Mouse (Mus musculus): ENCODE data around the gene Il24. TPM values are rescaled to one million over a fixed set of nuclear protein-coding genes. Genes with fewer than 3 reads are reported as not detected.

Gene Il24
- polyA plus RNA-seq, 1 experiment from 2014 or later = not detected

- Histone ChIP-seq H3K4me1 (ENCODE audit: insufficient read depth) (0 out of 2 replicates have a peak, but pooled peaks cover 3% of the 10 kb centered on the region), H3K9me3 (ENCODE audit: low read depth, low read length) (no peaks in the 10 kb centered on the region), H3K4me3 (ENCODE audit: low read depth, low read length) (no peak overlapping the region), H3K9ac (no peak overlapping the region), H3K27me3 (ENCODE audit: insufficient read depth, low read length) (no peaks in the 10 kb centered on the region), H3K4me2 (no peak overlapping the region), H3K36me3 (ENCODE audit: insufficient read depth) (no peaks in the 10 kb centered on the region), H3K27ac (ENCODE audit: low read depth) (no peak overlapping the region)
- ATAC-seq (ENCODE audit: insufficient read depth) (no peak), DNase-seq (no peak)
- WGBS = 78% methylated on average over 6 of the region's 6 CpGs
- TF ChIP-seq CTCF (IDR thresholded peaks at IDR 0.05; ENCODE audit: low read depth) = no peak
Measured at GRCm38 (mm10) chr1:130835161-130835936, 51.9 kb downstream of the Il24 start.

- no peak overlapping the region for H3K9ac ChIP-seq
- no peaks in the 10 kb centered on the region for H3K36me3 ChIP-seq (ENCODE audit: insufficient read depth)
- no peak for ATAC-seq (ENCODE audit: insufficient read depth)
- no peak for DNase-seq
- TF ChIP-seq CTCF (IDR thresholded peaks at IDR 0.05; ENCODE audit: low read depth) = no peak
- no peaks in the 10 kb centered on the region for H3K4me1 ChIP-seq (ENCODE audit: insufficient read depth)
- H3K4me3 ChIP-seq (ENCODE audit: low read depth, low read length) = no peak overlapping the region
- no peaks in the 10 kb centered on the region for H3K27me3 ChIP-seq (ENCODE audit: insufficient read depth, low read length)
- WGBS = 75% methylated on average over 5 of the region's 5 CpGs
- no peaks in the 10 kb centered on the region for H3K9me3 ChIP-seq (ENCODE audit: low read depth, low read length)
- no peak overlapping the region for H3K4me2 ChIP-seq
- no peak overlapping the region for H3K27ac ChIP-seq (ENCODE audit: low read depth)
Measured at GRCm38 (mm10) chr1:130832230-130833149, 54.8 kb downstream of the Il24 start.

Other genes starting within 250 kb of the Il24 start
- not detected in 2 replicates for gene C4bp, start 225.8 kb downstream of the Il24 start, polyA plus RNA-seq (2014; fragmentation: Nextera tagmentation; extraction: Ambion mirVana)
- gene Gm29427, start 171.7 kb downstream of the Il24 start, polyA plus RNA-seq (2014; fragmentation: Nextera tagmentation; extraction: Ambion mirVana) = not detected in 2 replicates
- 11.7 and 11.8 TPM in 2 replicates for gene Yod1, start 170.1 kb downstream of the Il24 start, polyA plus RNA-seq (2014; fragmentation: Nextera tagmentation; extraction: Ambion mirVana)
- gene Pfkfb2, start 158.2 kb downstream of the Il24 start, polyA plus RNA-seq (2014; fragmentation: Nextera tagmentation; extraction: Ambion mirVana) = 6.5 and 7.2 TPM in 2 replicates
- gene AA986860, start 155.5 kb downstream of the Il24 start, polyA plus RNA-seq (2014; fragmentation: Nextera tagmentation; extraction: Ambion mirVana) = 7.8 TPM in 2 replicates
- gene Fcamr, start 86.6 kb downstream of the Il24 start, polyA plus RNA-seq (2014; fragmentation: Nextera tagmentation; extraction: Ambion mirVana) = not detected in 2 replicates
- gene Pigr, start 60.8 kb downstream of the Il24 start, polyA plus RNA-seq (2014; fragmentation: Nextera tagmentation; extraction: Ambion mirVana) = not detected in 2 replicates
- not detected in 2 replicates for gene Fcmr, start 21.8 kb downstream of the Il24 start, polyA plus RNA-seq (2014; fragmentation: Nextera tagmentation; extraction: Ambion mirVana)
- not detected in 2 replicates for gene Il20, start 24.0 kb upstream of the Il24 start, polyA plus RNA-seq (2014; fragmentation: Nextera tagmentation; extraction: Ambion mirVana)
- not detected in 2 replicates for gene Il19, start 52.7 kb upstream of the Il24 start, polyA plus RNA-seq (2014; fragmentation: Nextera tagmentation; extraction: Ambion mirVana)
- not detected in 2 replicates for gene Il10, start 132.4 kb upstream of the Il24 start, polyA plus RNA-seq (2014; fragmentation: Nextera tagmentation; extraction: Ambion mirVana)
- 63.6 and 72.3 TPM in 2 replicates for gene Mapkapk2, start 210.4 kb upstream of the Il24 start, polyA plus RNA-seq (2014; fragmentation: Nextera tagmentation; extraction: Ambion mirVana)